Mouse (Mus musculus): ENCODE measurements around the gene Tbc1d2.
A peak's percentile ranks its signal among the peaks of the same experiment; 100 is the strongest.

- TF ChIP-seq CTCF (conservative IDR thresholded peaks at IDR 0.05; ENCODE audit: low read length) = peak; percentile 73
- TF ChIP-seq NANOG (IDR thresholded peaks at IDR 0.05; ENCODE audit: borderline replicate concordance, low read length) = no peak
Measured at GRCm38 (mm10) chr4:46620330-46620729, 29.7 kb downstream of the Tbc1d2 start.
